Mouse (Mus musculus) small intestine, adult 2 months (tissue): ENCODE data around the gene Zfp316. TPM values are rescaled to one million over a fixed set of nuclear protein-coding genes. Genes with fewer than 3 reads are reported as not detected.
A peak's percentile ranks its signal among the peaks of the same experiment; 100 is the strongest.

Experiments
- H3K27ac ChIP-seq: fragments of 200-500 bp; 2 replicates; pipeline ENCODE4 v1.5.1; 2012; ENCODE audit warnings: low read depth, low read length, control low read depth, inconsistent platforms; ENCODE audit not compliant: insufficient read depth
- H3K27me3 ChIP-seq: fragments of 200-500 bp; 2 replicates; pipeline ENCODE4 v1.6.1; 2012; ENCODE audit warnings: mild to moderate bottlenecking, moderate library complexity, low read length, inconsistent platforms; ENCODE audit not compliant: control insufficient read depth, insufficient read depth
- H3K36me3 ChIP-seq: fragments of 200-500 bp; 2 replicates; pipeline ENCODE4 v1.6.1; 2012; ENCODE audit warnings: mild to moderate bottlenecking, low read length, control low read depth, inconsistent platforms; ENCODE audit not compliant: control insufficient read depth, insufficient read depth
- H3K4me1 ChIP-seq: fragments of 200-500 bp; 2 replicates; pipeline ENCODE4 v1.6.1; 2012; ENCODE audit warnings: low read length, inconsistent platforms, mixed read lengths; ENCODE audit not compliant: control insufficient read depth, insufficient read depth, insufficient read length
- H3K4me3 ChIP-seq: fragments of 200-500 bp; 2 replicates; pipeline ENCODE4 v1.5.1; 2012; ENCODE audit warnings: low read depth, mild to moderate bottlenecking, control low read depth, inconsistent platforms, low read length, moderate library complexity
- CTCF ChIP-seq: fragments of 200-500 bp; IDR thresholded peaks from 2 replicates; pipeline ENCODE4 v1.5.1; 2012; ENCODE audit warnings: low read depth, mild to moderate bottlenecking, control low read depth, inconsistent platforms, low read length, moderate library complexity, mixed read lengths; ENCODE audit not compliant: insufficient replicate concordance, insufficient read length; ENCODE audit errors: extremely low read depth
- POLR2A ChIP-seq: fragments of 200-500 bp; IDR thresholded peaks from 2 replicates; pipeline ENCODE4 v1.6.1; 2012; ENCODE audit warnings: low read depth, mild to moderate bottlenecking, control low read depth, inconsistent platforms, low read length, moderate library complexity
- WGBS: fragments of 180-500 bp; shearing (Covaris S2); methylation state at CpG from one replicate; pipeline ENCODE4 v1.1.7; 2018; 5-methylcytosine and 5-hydroxymethylcytosine counted together
- polyA plus RNA-seq: library from polyadenylated mRNA; depleted of rRNA; stranded (reverse); fragments of >200 nt; gene quantifications from 2 replicates; pipeline ENCODE4 v1.2.3, GENCODE M21; 2012; rRNA removed

The Zfp316 gene
- polyA plus RNA-seq, 1 experiment, result 5.6 TPM

- TF ChIP-seq POLR2A, result no peak
- no peak for TF ChIP-seq CTCF
- Histone ChIP-seq H3K27me3 (peaks cover 6% of the 10 kb centered on the region), H3K4me1 (no peaks in the 10 kb centered on the region), H3K36me3 (no peaks in the 10 kb centered on the region), H3K27ac (no peak within 1 kb of the TSS), H3K4me3 (no peak within 1 kb of the TSS)
- WGBS, result 87% methylated on average over 3 of the region's 3 CpGs
These were observed 43.0 kb downstream of the Zfp316 start, which contains the start of gene Spdye4a for GRCm38 (mm10) chr5:143226790-143227189. TSS of gene Spdye4a (minus strand) at chr5:143226890.

- Histone ChIP-seq H3K36me3 (no peaks in the 10 kb centered on the region), H3K27ac (no peak overlapping the region), H3K4me1 (no peaks in the 10 kb centered on the region), H3K27me3 (peaks cover 21% of the 10 kb centered on the region), H3K4me3 (no peak overlapping the region)
- WGBS, result 73% methylated on average over 1 of the region's 1 CpGs
- TF ChIP-seq CTCF (no peak), POLR2A (no peak)
These were observed 47.5 kb downstream of the Zfp316 start for GRCm38 (mm10) chr5:143222287-143222686.

GRCm38 (mm10) chr5:143220996-143221395, 48.8 kb downstream of the Zfp316 start:
- Histone ChIP-seq H3K27me3 (peaks cover 21% of the 10 kb centered on the region), H3K27ac (no peak overlapping the region), H3K4me3 (no peak overlapping the region), H3K4me1 (no peaks in the 10 kb centered on the region), H3K36me3 (no peaks in the 10 kb centered on the region)
- WGBS, result 73% methylated on average over 5 of the region's 5 CpGs
- TF ChIP-seq POLR2A (no peak), CTCF (no peak)

DNA sequence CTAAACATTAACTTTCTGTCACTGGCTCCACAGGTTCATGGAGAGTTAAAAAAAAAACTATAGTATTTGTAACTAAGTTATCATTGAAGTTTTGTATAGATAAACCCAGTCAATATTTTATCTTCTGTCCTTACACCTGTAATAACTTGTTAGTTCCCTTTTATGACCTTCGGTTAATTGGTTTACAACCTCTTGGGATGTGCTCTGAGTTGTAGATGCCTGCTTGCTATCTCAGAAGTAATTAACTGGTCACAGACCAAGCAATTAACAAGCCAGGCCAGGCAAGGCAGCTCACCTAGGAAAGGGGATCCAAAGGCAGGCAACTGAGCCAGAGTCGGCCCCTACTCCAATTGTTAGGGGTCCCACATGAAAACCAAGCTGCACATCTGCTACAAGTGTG, 56.0 kb downstream of the Zfp316 start:
- Histone ChIP-seq H3K4me3 (no peak overlapping the region), H3K4me1 (no peaks in the 10 kb centered on the region), H3K36me3 (no peaks in the 10 kb centered on the region), H3K27ac (no peak overlapping the region), H3K27me3 (peaks cover 31% of the 10 kb centered on the region)
- no peak for TF ChIP-seq CTCF
- TF ChIP-seq POLR2A, result no peak
- WGBS, result 17% methylated on average over 2 of the region's 2 CpGs

DNA sequence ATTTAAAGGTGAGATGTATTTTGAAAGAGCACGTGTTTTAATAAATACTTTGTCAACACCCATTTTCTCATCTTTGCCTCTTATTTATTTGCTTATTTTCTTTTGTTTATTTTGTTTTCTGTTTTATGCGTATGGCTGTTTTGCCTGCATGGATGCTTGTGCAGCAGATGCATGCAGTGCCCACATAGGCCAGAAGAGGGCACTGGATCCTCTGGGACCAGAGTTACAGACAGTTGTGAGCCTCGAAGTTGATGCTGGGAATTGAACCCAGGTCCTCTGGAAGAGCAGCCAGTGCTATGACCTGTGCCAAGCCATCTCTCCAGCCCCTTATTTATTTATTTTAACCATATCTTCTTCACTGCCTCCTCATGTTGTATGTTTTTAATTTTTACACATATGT, 64.8 kb downstream of the Zfp316 start:
- WGBS, result 75% methylated on average over 3 of the region's 3 CpGs

More for the DNA sequence above, 64.8 kb downstream of the Zfp316 start:
- TF ChIP-seq CTCF, result peak; percentile 33; the same call in 1 of the 2 replicates
- no peak for TF ChIP-seq POLR2A
- H3K27ac ChIP-seq, result no peak overlapping the region
- H3K27me3 ChIP-seq, result peaks cover 27% of the 10 kb centered on the region
- no peak overlapping the region for H3K4me3 ChIP-seq
- no peaks in the 10 kb centered on the region for H3K4me1 ChIP-seq
- no peaks in the 10 kb centered on the region for H3K36me3 ChIP-seq

Other genes starting within 250 kb of the Zfp316 start
- gene Rnf216, start 157.0 kb downstream of the Zfp316 start, polyA plus RNA-seq, result 10.3 and 24.3 TPM in 2 replicates
- gene Olfr718-ps1, start 122.4 kb downstream of the Zfp316 start, polyA plus RNA-seq, result not detected in 2 replicates
- 1.3 and 1.4 TPM in 2 replicates for gene Rbak, start 89.2 kb downstream of the Zfp316 start, polyA plus RNA-seq
- not detected in 2 replicates for gene Spdye4b, start 89.0 kb downstream of the Zfp316 start, polyA plus RNA-seq
- not detected in 2 replicates for gene Spdye4a, start 43.1 kb downstream of the Zfp316 start, polyA plus RNA-seq
- gene Zfp12, start 34.9 kb downstream of the Zfp316 start, polyA plus RNA-seq, result 2.4 and 2.6 TPM in 2 replicates
- 0.34 and 0.35 TPM in 2 replicates for gene Zfp853, start 23.6 kb upstream of the Zfp316 start, polyA plus RNA-seq
- gene E130309D02Rik, start 45.3 kb upstream of the Zfp316 start, polyA plus RNA-seq, result 19.8 and 28.2 TPM in 2 replicates
- gene Zdhhc4, start 59.2 kb upstream of the Zfp316 start, polyA plus RNA-seq, result 24.4 and 44.6 TPM in 2 replicates
- gene Grid2ip, start 87.3 kb upstream of the Zfp316 start, polyA plus RNA-seq, result 0.09 and 0.22 TPM in 2 replicates
- 163 and 240 TPM in 2 replicates for gene Kdelr2, start 133.8 kb upstream of the Zfp316 start, polyA plus RNA-seq
- 9.8 and 12.7 TPM in 2 replicates for gene Daglb, start 194.6 kb upstream of the Zfp316 start, polyA plus RNA-seq